Mouse (Mus musculus) spleen, adult 18-20 months (tissue): ENCODE measurements at regions not wholly inside any gene's neighbourhood (a gene's known extent, or its start where the extent isn't known, plus 50 kb on each side); places are given as distances from the start of the nearest gene placed in this dataset.

Source experiments
- DNase-seq, 2 experiments: peaks; one replicate each; pipeline ENCODE4 v3.0.0; 2022; ENCODE audit warnings: mixed read lengths in 2 of 2

GRCm38 (mm10) chr14:72777927-72778560 lies 68.2 kb upstream of the Fndc3a start:
- no peak for DNase-seq

DNA sequence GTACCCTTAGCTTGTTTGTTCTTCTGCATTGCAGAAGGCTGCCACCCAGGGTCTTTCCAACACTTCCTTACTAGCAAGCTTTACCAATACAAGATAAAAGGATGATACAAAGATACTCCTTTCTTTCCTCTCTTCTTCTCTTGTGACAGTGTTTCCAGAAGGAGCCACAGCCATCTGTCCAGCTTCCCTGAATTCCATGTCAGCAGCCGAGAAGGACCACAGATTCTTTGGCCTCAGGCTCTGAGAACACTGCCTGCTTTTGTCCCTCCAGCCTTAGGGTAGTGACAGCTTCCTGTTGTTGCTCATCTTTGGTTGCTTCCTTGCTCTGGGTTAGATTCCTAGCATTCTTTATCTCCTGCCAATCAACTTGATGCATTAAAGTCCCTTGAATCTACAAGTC lies 60.4 kb upstream of the Fndc3a start:
- no peak for DNase-seq

DNA sequence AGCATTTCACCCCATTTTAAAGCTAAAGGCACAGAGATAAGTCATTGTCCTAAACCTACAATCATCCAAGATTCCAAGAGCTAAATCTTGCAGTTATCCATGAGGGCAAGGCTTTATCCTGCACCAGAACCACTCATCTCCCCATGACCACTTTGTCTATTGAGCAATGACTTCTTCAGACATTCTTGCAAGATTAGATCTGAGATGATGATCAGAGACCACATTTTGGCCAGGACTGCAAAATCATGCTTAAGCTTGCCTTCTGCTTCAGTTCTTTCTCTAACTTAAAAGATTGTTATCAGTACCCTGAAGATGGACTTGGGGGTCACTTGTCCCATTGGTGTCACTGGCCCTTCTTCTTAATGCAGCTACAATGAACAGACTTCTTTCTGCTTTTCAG lies 50.3 kb upstream of the Fndc3a start:
- DNase-seq = no peak
